Mouse (Mus musculus): Measurements from ENCODE around the gene Trio. TPM values are rescaled to one million over a fixed set of nuclear protein-coding genes. Genes with fewer than 3 reads are reported as not detected.

Gene Trio
- polyA plus RNA-seq, 1 experiment from 2014 or later, result 53.9 TPM

DNA sequence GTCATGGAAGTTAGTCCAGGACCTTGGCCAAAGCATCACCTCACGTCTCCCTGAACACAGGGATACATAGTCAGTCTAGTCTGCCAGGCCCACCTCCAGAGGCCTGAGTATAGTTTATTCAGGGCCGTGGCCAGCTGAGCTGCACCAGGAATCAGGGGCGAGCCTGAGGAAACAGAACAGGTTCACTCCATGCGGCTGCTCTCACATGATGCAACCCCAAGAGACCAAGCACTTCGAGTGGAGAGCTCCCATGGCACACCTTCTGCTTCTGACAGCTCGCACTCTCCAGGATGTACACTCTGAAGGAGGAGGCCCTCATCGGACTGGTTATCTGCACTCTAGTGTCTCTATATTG, 228.8 kb downstream of the Trio start:
- Histone ChIP-seq H3K27ac (peak overlapping the region; percentile 79), H3K9me3 (ENCODE audit: control insufficient read depth, low read length) (no peaks in the 10 kb centered on the region), H3K4me2 (replicated peaks) (no peak overlapping the region), H3K4me1 (replicated peaks; ENCODE audit: control insufficient read depth, insufficient read depth, low read length) (peaks cover 38% of the 10 kb centered on the region), H3K36me3 (replicated peaks; ENCODE audit: control insufficient read depth, insufficient read depth) (peaks cover 22% of the 10 kb centered on the region), H3K9ac (no peak overlapping the region), H3K27me3 (ENCODE audit: control insufficient read depth, insufficient read depth, low read length) (no peaks in the 10 kb centered on the region), H3K4me3 (replicated peaks; ENCODE audit: low read length) (no peak overlapping the region)
- DNase-seq (ENCODE audit: low spot score) (no peak), ATAC-seq (ENCODE audit: low FRiP score) (no peak)
- 67% methylated on average over 7 of the region's 7 CpGs for WGBS

DNA sequence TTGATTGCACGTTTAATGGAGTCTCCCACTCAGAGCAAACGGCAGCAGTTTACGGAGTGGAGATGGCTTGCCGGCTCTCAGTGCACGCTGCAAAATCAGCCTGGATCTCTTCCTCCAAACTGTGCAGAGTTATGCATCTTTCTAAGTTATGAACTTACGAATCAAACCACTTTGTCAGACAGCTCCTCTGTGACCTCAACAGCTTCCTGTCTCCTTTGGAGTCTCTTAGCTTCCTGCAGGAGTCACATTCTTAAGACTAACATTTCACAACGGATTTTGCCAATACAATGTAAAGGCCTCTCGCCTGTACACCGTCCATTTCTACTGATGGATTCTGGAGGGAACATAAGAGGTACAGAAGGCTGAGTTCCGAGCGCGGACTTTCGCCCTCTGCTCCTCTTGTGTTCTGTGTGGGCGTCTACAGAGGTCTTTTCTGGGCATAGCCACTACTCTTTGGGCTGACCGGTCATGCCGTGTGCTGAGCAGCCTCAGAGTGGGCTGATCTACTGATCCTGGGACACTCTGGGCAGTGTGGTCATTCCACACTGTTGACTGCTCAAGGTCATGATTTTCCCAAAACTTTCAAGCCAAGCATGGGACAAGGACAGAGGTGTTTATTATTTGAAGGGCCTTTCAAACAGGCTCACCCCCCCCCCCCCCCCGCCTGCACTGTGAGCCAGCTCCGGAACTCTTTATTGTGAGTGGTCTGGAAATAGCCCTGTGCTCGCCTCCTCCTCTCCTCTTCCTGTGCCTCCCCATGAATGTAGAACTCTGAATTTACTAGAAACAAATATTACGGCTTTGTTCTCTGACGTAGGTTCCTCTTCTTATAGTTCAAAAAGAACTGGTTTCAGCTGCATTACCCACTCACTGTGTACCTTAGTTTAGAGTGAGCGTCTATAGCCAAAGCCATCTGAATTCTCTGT, 229.4 kb downstream of the Trio start:
- DNase-seq (ENCODE audit: low spot score) (no peak), ATAC-seq (ENCODE audit: low FRiP score) (no peak)
- H3K27me3 ChIP-seq (ENCODE audit: control insufficient read depth, insufficient read depth, low read length), result no peaks in the 10 kb centered on the region
- 81% methylated on average over 22 of the region's 22 CpGs for WGBS
- peaks cover 20% of the 10 kb centered on the region for H3K36me3 ChIP-seq (replicated peaks; ENCODE audit: control insufficient read depth, insufficient read depth)
- peak overlapping the region; percentile 79 for H3K27ac ChIP-seq
- no peak overlapping the region for H3K9ac ChIP-seq
- no peak overlapping the region for H3K4me2 ChIP-seq (replicated peaks)
- no peak overlapping the region for H3K4me3 ChIP-seq (replicated peaks; ENCODE audit: low read length)
- H3K4me1 ChIP-seq (replicated peaks; ENCODE audit: control insufficient read depth, insufficient read depth, low read length), result peaks cover 41% of the 10 kb centered on the region
- H3K9me3 ChIP-seq (ENCODE audit: control insufficient read depth, low read length), result no peaks in the 10 kb centered on the region

DNA sequence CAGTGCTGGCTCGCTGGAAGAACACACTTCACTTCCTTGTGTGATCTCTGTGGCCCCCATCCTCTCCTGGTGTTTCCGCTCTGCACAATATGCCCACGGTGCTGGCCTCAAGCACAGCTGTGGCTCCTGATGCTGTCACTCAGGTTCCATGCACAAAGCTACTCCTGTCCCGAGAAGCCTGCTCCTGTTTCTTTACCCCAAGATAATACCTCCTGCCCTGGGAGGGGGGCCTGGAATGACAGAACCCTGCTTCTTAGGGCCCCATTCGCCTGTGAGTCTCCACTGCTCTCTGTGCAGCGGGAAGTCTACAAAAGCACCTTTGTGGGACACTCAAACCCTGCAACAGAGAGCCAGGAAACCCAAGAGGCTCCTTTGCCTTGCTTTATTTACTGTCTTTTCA, 232.4 kb downstream of the Trio start:
- Histone ChIP-seq H3K4me1 (replicated peaks; ENCODE audit: control insufficient read depth, insufficient read depth, low read length) (peaks cover 58% of the 10 kb centered on the region), H3K9me3 (ENCODE audit: control insufficient read depth, low read length) (no peaks in the 10 kb centered on the region), H3K9ac (no peak overlapping the region), H3K4me3 (replicated peaks; ENCODE audit: low read length) (no peak overlapping the region), H3K36me3 (replicated peaks; ENCODE audit: control insufficient read depth, insufficient read depth) (peaks cover 6% of the 10 kb centered on the region), H3K27ac (peak overlapping the region; percentile 60), H3K27me3 (ENCODE audit: control insufficient read depth, insufficient read depth, low read length) (no peaks in the 10 kb centered on the region), H3K4me2 (replicated peaks) (no peak overlapping the region)
- no peak for DNase-seq (ENCODE audit: low spot score)
- no peak for ATAC-seq (ENCODE audit: low FRiP score)
- WGBS, result 40% methylated on average over 6 of the region's 6 CpGs

DNA sequence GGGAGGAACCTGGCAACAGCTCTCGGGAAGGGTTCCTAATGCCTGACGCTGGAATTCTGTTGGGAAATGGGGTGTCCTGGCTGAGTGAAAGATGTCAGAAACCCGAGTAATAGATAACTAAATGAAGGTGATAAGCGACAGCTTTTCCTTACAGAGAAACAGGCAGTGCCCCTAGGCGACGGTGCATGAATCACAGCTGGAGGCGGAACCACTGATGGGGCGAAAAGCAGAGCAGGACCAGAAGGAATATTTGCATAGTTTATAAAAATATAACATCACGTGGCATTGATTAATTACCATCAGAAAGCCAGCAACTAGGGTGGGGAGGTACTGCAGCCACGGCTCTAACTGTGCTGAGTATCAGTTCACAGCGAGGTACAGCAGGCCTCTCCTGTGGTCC, 233.2 kb downstream of the Trio start:
- DNase-seq (ENCODE audit: low spot score) (no peak), ATAC-seq (ENCODE audit: low FRiP score) (no peak)
- Histone ChIP-seq H3K27me3 (ENCODE audit: control insufficient read depth, insufficient read depth, low read length) (no peaks in the 10 kb centered on the region), H3K36me3 (replicated peaks; ENCODE audit: control insufficient read depth, insufficient read depth) (no peaks in the 10 kb centered on the region; the same call in 1 of the 2 replicates), H3K27ac (peak overlapping the region; percentile 60), H3K4me1 (replicated peaks; ENCODE audit: control insufficient read depth, insufficient read depth, low read length) (peaks cover 58% of the 10 kb centered on the region), H3K9me3 (ENCODE audit: control insufficient read depth, low read length) (no peaks in the 10 kb centered on the region), H3K9ac (no peak overlapping the region), H3K4me2 (replicated peaks) (no peak overlapping the region), H3K4me3 (replicated peaks; ENCODE audit: low read length) (no peak overlapping the region)
- 40% methylated on average over 11 of the region's 11 CpGs for WGBS

DNA sequence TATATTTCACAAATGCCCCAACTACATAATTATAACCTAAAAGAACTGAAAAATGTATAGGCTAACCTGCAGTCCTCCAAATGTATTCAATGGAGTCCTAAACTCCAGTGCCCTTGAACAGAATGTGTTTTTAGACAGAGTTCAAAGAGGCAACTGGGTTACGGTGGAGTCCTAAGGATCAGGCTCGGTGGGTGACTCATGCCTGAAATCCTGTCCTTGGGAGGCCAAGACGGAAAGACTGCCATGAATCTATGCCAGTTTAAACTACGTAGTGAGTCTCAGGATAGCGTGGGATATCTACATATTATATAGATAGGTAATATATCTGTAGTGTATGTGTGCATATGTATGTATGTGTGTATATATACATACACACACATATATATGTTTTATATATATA, 234.5 kb downstream of the Trio start:
- H3K27ac ChIP-seq, result no peak overlapping the region
- 95% methylated on average over 5 of the region's 5 CpGs for WGBS
- no peaks in the 10 kb centered on the region for H3K9me3 ChIP-seq (ENCODE audit: control insufficient read depth, low read length)
- DNase-seq (ENCODE audit: low spot score) (no peak), ATAC-seq (ENCODE audit: low FRiP score) (no peak)
- H3K4me3 ChIP-seq (replicated peaks; ENCODE audit: low read length), result no peak overlapping the region
- peaks cover 63% of the 10 kb centered on the region for H3K4me1 ChIP-seq (replicated peaks; ENCODE audit: control insufficient read depth, insufficient read depth, low read length)
- H3K36me3 ChIP-seq (replicated peaks; ENCODE audit: control insufficient read depth, insufficient read depth), result no peaks in the 10 kb centered on the region
- H3K9ac ChIP-seq, result no peak overlapping the region
- H3K4me2 ChIP-seq (replicated peaks), result no peak overlapping the region
- H3K27me3 ChIP-seq (ENCODE audit: control insufficient read depth, insufficient read depth, low read length), result no peaks in the 10 kb centered on the region

DNA sequence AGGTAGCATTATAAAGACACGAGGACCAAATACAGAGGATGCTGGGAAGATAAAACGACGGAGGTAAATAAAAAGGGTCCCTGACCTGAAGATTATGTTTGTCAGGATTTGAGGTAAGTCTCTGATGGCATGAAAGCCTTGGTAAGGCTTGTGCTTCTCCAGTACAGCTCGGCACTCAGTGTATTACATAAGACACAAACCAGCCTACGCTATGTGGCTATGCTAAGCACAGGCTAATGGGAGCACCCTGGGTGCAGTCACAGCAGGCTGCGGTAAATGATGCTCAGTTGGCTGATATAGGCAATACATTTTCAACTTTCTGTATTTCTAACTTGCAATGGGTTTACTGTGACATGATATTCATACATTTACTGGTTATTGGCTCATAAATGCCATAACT, 234.9 kb downstream of the Trio start:
- H3K27ac ChIP-seq, result no peak overlapping the region
- H3K4me1 ChIP-seq (replicated peaks; ENCODE audit: control insufficient read depth, insufficient read depth, low read length), result peaks cover 65% of the 10 kb centered on the region
- 86% methylated on average over 6 of the region's 6 CpGs for WGBS

DNA sequence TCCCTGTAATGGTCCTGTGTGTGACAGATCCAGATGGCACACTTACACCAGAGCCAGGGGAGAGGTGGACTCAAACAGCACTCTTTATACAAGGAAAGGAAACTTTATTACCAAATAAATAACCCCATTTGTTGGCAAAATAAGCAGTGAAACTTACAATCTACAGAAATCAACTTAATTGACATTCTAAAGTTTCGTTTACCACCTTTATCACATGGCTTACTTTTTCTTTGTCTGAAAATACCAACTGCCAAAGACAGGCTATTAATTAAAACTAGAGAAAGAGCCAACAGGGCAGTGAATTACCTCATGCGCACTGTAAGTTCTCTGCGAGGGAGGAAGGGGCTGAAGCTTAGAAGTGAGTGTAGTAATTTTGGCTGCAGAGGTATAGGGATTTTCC, 236.3 kb downstream of the Trio start:
- Histone ChIP-seq H3K36me3 (replicated peaks; ENCODE audit: control insufficient read depth, insufficient read depth) (no peaks in the 10 kb centered on the region), H3K4me1 (replicated peaks; ENCODE audit: control insufficient read depth, insufficient read depth, low read length) (peaks cover 78% of the 10 kb centered on the region), H3K27ac (peak overlapping the region; percentile 82), H3K9me3 (ENCODE audit: control insufficient read depth, low read length) (no peaks in the 10 kb centered on the region), H3K9ac (no peak overlapping the region), H3K4me3 (replicated peaks; ENCODE audit: low read length) (no peak overlapping the region), H3K4me2 (replicated peaks) (no peak overlapping the region), H3K27me3 (ENCODE audit: control insufficient read depth, insufficient read depth, low read length) (no peaks in the 10 kb centered on the region)
- ATAC-seq (ENCODE audit: low FRiP score) (no peak), DNase-seq (ENCODE audit: low spot score) (no peak)
- WGBS, result 70% methylated on average over 3 of the region's 3 CpGs

More for the DNA sequence above, 234.9 kb downstream of the Trio start:
- no peak overlapping the region for H3K9ac ChIP-seq
- ATAC-seq (ENCODE audit: low FRiP score) (no peak), DNase-seq (ENCODE audit: low spot score) (no peak)
- no peaks in the 10 kb centered on the region for H3K27me3 ChIP-seq (ENCODE audit: control insufficient read depth, insufficient read depth, low read length)
- H3K4me2 ChIP-seq (replicated peaks), result no peak overlapping the region
- H3K4me3 ChIP-seq (replicated peaks; ENCODE audit: low read length), result no peak overlapping the region
- no peaks in the 10 kb centered on the region for H3K9me3 ChIP-seq (ENCODE audit: control insufficient read depth, low read length)
- no peaks in the 10 kb centered on the region for H3K36me3 ChIP-seq (replicated peaks; ENCODE audit: control insufficient read depth, insufficient read depth)

DNA sequence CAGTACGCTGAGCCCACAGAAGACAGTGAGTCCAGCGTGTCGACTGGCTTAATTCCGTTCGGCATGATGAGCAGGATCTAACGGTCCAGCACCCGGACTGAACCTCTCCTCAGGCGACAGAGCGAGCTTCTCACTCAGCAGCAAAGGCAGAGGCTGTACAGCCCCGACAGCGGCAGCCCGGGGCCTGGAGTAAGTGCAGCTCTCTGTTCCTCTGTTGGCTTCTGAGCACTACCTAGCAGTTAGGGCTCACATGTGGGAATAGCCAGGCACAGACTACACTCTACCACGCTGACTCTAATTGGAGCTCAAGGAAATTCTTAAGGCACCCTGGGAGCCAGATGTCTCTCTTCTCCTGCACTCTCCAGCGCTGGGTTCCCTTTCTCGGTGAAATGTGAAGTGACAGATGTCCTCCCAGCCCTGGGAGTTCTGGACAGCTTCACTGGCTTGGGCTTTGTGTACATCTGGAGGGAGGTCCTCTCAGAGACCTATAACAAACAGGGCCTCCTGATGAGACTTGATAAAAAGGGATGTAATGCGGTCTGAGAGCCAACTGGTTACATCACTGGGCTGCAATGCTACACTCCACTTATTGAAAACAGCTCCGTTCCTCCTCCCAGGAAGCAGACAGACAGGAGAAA, 237.4 kb downstream of the Trio start:
- WGBS, result 24% methylated on average over 17 of the region's 17 CpGs
- H3K27me3 ChIP-seq (ENCODE audit: control insufficient read depth, insufficient read depth, low read length), result no peaks in the 10 kb centered on the region
- no peaks in the 10 kb centered on the region for H3K36me3 ChIP-seq (replicated peaks; ENCODE audit: control insufficient read depth, insufficient read depth)
- H3K4me3 ChIP-seq (replicated peaks; ENCODE audit: low read length), result peak overlapping the region; percentile 24
- no peaks in the 10 kb centered on the region for H3K9me3 ChIP-seq (ENCODE audit: control insufficient read depth, low read length)
- H3K9ac ChIP-seq, result peak overlapping the region; percentile 57
- ATAC-seq (ENCODE audit: low FRiP score) (peak; percentile 62), DNase-seq (ENCODE audit: low spot score) (no peak)
- H3K4me2 ChIP-seq (replicated peaks), result peak overlapping the region; percentile 37
- H3K4me1 ChIP-seq (replicated peaks; ENCODE audit: control insufficient read depth, insufficient read depth, low read length), result peaks cover 83% of the 10 kb centered on the region
- H3K27ac ChIP-seq, result peak overlapping the region; percentile 82

DNA sequence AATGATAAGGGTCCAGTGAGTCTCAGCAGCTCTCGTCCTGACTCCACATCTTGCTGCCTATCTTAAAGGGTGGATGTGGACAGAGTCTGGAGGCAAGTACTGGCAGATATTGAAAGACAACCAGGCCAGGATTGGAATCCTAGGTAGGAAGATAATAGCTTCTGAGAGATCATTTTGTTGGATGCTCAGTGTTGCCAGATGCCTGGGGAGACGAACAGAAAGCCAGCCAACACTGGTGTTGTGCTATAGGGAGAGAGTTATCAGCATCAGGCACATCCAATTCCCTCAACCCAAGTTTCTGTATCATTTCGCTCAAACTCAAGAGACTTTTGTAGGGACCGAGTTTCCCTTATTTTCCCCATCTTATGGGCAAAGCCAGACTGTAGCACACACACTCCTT, 238.5 kb downstream of the Trio start:
- ATAC-seq (ENCODE audit: low FRiP score), result no peak
- DNase-seq (ENCODE audit: low spot score), result no peak
- Histone ChIP-seq H3K36me3 (replicated peaks; ENCODE audit: control insufficient read depth, insufficient read depth) (no peaks in the 10 kb centered on the region), H3K9me3 (ENCODE audit: control insufficient read depth, low read length) (no peaks in the 10 kb centered on the region), H3K27me3 (ENCODE audit: control insufficient read depth, insufficient read depth, low read length) (no peaks in the 10 kb centered on the region), H3K4me3 (replicated peaks; ENCODE audit: low read length) (peak overlapping the region; percentile 24), H3K4me1 (replicated peaks; ENCODE audit: control insufficient read depth, insufficient read depth, low read length) (peaks cover 86% of the 10 kb centered on the region), H3K9ac (peak overlapping the region; percentile 57), H3K27ac (peak overlapping the region; percentile 82), H3K4me2 (replicated peaks) (peak overlapping the region; percentile 37)
- 73% methylated on average over 4 of the region's 4 CpGs for WGBS
